ENCODE assay signal across 9 mouse cellular contexts in genomic region chr14:54754602-54755018, GRCm38 (mm10). TPM values are rescaled to one million over a fixed set of nuclear protein-coding genes. Genes with fewer than 3 reads are reported as not detected.
A peak's percentile ranks its signal among the peaks of the same experiment; 100 is the strongest.
DNase-seq lines count a peak whose midpoint lies in the region; ATAC-seq and TF ChIP-seq lines count a peak whose summit lies in the region.
"Had no signal": no experiment of that assay in that cellular context is flagged by ENCODE, and none has a peak within 500 bp of the region (broad histone marks: within the 10 kb centered on the region; RNA-seq: fewer than 3 reads in every experiment).

No protein-coding gene starts in this region.

- no peak overlapping the region for H3K4me2 ChIP-seq in heart, postnatal 0 days (ENCODE audit: low read depth, low read length)

- peak overlapping the region; percentile 44 for H3K27ac ChIP-seq in bone marrow, adult 2 months (ENCODE audit: control insufficient read depth, insufficient read depth, low read depth, low read length, poor library complexity)
- 0 out of 2 replicates have a peak overlapping the region, but pooled peaks have one; percentile 28 for H3K27ac ChIP-seq in heart, postnatal 0 days (ENCODE audit: low read depth)
- peak overlapping the region; percentile 75 for H3K27ac ChIP-seq in testis, adult 2 months (ENCODE audit: control insufficient read depth, insufficient read depth, low read depth, low read length)
- H3K27ac ChIP-seq in thymus, adult 2 months (ENCODE audit: control insufficient read depth, insufficient read depth, low read length): no peak overlapping the region

- peaks cover 4% of the 10 kb centered on the region; the same call in 1 of the 2 replicates for H3K4me1 ChIP-seq in bone marrow, adult 2 months (ENCODE audit: control insufficient read depth, insufficient read depth, low read length)
- H3K4me1 ChIP-seq in heart, postnatal 0 days (ENCODE audit: control insufficient read depth, insufficient read depth): no peaks in the 10 kb centered on the region
- H3K4me1 ChIP-seq in testis, adult 2 months (ENCODE audit: control insufficient read depth, insufficient read depth, low read length): peaks cover 4% of the 10 kb centered on the region
- H3K4me1 ChIP-seq in thymus, adult 2 months (replicated peaks; ENCODE audit: control insufficient read depth, insufficient read depth, low read length): no peaks in the 10 kb centered on the region

- H3K9me3 ChIP-seq in heart, postnatal 0 days (replicated peaks; ENCODE audit: control insufficient read depth, low read length): no peaks in the 10 kb centered on the region

- no peaks in the 10 kb centered on the region for H3K36me3 ChIP-seq in heart, postnatal 0 days (replicated peaks; ENCODE audit: control insufficient read depth, insufficient read depth, low read length)
- H3K36me3 ChIP-seq in testis, adult 2 months (ENCODE audit: control insufficient read depth, insufficient read depth, low read length): no peaks in the 10 kb centered on the region
- no peaks in the 10 kb centered on the region for H3K36me3 ChIP-seq in thymus, adult 2 months (ENCODE audit: control insufficient read depth, insufficient read depth, low read length)

- no peak for TF ChIP-seq EP300 in heart, postnatal 0 days (IDR thresholded peaks at IDR 0.05; ENCODE audit: low read depth)

- DNase-seq in layer of hippocampus, adult 11-12 months (ENCODE audit: low spot score): peak; percentile 58
- no peak for DNase-seq in layer of hippocampus, adult 8-10 months (ENCODE audit: low spot score in 2 of 2)
- peak; percentile 33 for DNase-seq in heart, postnatal 0 days (ENCODE audit: low spot score)
- peak; percentile 78 for DNase-seq in kidney, postnatal 14 days
- DNase-seq in mesoderm, embryonic 11.5 days (ENCODE audit: low read depth, low spot score): peak; percentile 9
- no peak for DNase-seq in thymus, adult 2 months

- no peak for TF ChIP-seq CTCF in bone marrow, adult 2 months (IDR thresholded peaks at IDR 0.05; ENCODE audit: control insufficient read depth, insufficient read depth, low read length)
- TF ChIP-seq CTCF in heart, postnatal 0 days (IDR thresholded peaks at IDR 0.05; ENCODE audit: low read depth): no peak
- TF ChIP-seq CTCF in testis, adult 2 months (IDR thresholded peaks at IDR 0.05; ENCODE audit: control insufficient read depth, insufficient read depth, insufficient replicate concordance, low read depth, low read length): no peak
- no peak for TF ChIP-seq CTCF in thymus, adult 2 months (IDR thresholded peaks at IDR 0.05; ENCODE audit: borderline replicate concordance, control insufficient read depth, extremely low read depth, insufficient read depth, low read length, poor library complexity)

- peak; percentile 53; the same call in 1 of the 2 replicates for ATAC-seq in heart, postnatal 0 days (ENCODE audit: insufficient read depth, low read depth)

- H3K9ac ChIP-seq in heart, postnatal 0 days (replicated peaks; ENCODE audit: low read depth, low read length): no peak overlapping the region

- TF ChIP-seq POLR2A in bone marrow, adult 2 months (IDR thresholded peaks at IDR 0.05; ENCODE audit: borderline replicate concordance, control insufficient read depth, low read depth, low read length): no peak
- TF ChIP-seq POLR2A in testis, adult 2 months (IDR thresholded peaks at IDR 0.05; ENCODE audit: control insufficient read depth, low read depth, low read length): no peak
- no peak for TF ChIP-seq POLR2A in thymus, adult 2 months (IDR thresholded peaks at IDR 0.05; ENCODE audit: control insufficient read depth, extremely low read depth, insufficient read depth, low read length, poor library complexity)

- WGBS in bone marrow, adult 2 months: 16% methylated on average over 6 of the region's 6 CpGs
- WGBS in heart, postnatal 0 days: 39% methylated on average over 6 of the region's 6 CpGs
- 72% methylated on average over 6 of the region's 6 CpGs for WGBS in thymus, adult 2 months

- H3K4me3 ChIP-seq in bone marrow, adult 2 months (replicated peaks; ENCODE audit: control insufficient read depth, low read depth, low read length): no peak overlapping the region
- no peak overlapping the region for H3K4me3 ChIP-seq in heart, postnatal 0 days (ENCODE audit: low read depth, low read length)
- no peak overlapping the region for H3K4me3 ChIP-seq in testis, adult 2 months (ENCODE audit: control insufficient read depth, low read depth, low read length)
- no peak overlapping the region for H3K4me3 ChIP-seq in thymus, adult 2 months (ENCODE audit: control insufficient read depth, insufficient read depth, low read length)

- no peaks in the 10 kb centered on the region for H3K27me3 ChIP-seq in heart, postnatal 0 days (ENCODE audit: control insufficient read depth, insufficient read depth, low read length)
- no peaks in the 10 kb centered on the region for H3K27me3 ChIP-seq in testis, adult 2 months (ENCODE audit: control insufficient read depth, insufficient read depth, low read length)
- no peaks in the 10 kb centered on the region for H3K27me3 ChIP-seq in thymus, adult 2 months (ENCODE audit: control insufficient read depth, insufficient read depth, low read length)

RNA-seq across cellular contexts. Expression of gene Slc7a8, which starts 27.1 kb away (rescaled TPM):
- total RNA-seq in layer of hippocampus, adult 8-10 months (2022): 10 to 100 TPM; 49.8 to 67.2 (median 58.5) TPM
- 2.6 and 4.5 TPM in 2 replicates for polyA plus RNA-seq in bone marrow, adult 2 months (2011; ENCODE audit: insufficient read depth, insufficient read length, low replicate concordance, missing spikeins)
- 3.1 and 3.2 TPM in 2 replicates for total RNA-seq in heart, postnatal 0 days (2014; rRNA removed; ENCODE audit: low replicate concordance)
- 1.2 and 1.3 TPM in 2 replicates for polyA plus RNA-seq in heart, postnatal 0 days (2015; fragmentation: Nextera tagmentation; extraction: Ambion mirVana)
- 18.8 and 27.5 TPM in 2 replicates for polyA plus RNA-seq in testis, adult 2 months (2012; rRNA removed)
- polyA plus RNA-seq in thymus, adult 2 months (2012; rRNA removed): 10.0 and 11.6 TPM in 2 replicates

RNA-seq across cellular contexts. Expression of gene Cebpe, which starts 42.6 kb away (rescaled TPM):
- not detected for total RNA-seq in layer of hippocampus, adult 8-10 months (2022)
- 41.3 and 90.9 TPM in 2 replicates for polyA plus RNA-seq in bone marrow, adult 2 months (2011; ENCODE audit: insufficient read depth, insufficient read length, low replicate concordance, missing spikeins)
- not detected in 2 replicates for total RNA-seq in heart, postnatal 0 days (2014; rRNA removed; ENCODE audit: low replicate concordance)
- polyA plus RNA-seq in heart, postnatal 0 days (2015; fragmentation: Nextera tagmentation; extraction: Ambion mirVana): not detected in 2 replicates
- 0.22 and 0.32 TPM in 2 replicates for polyA plus RNA-seq in testis, adult 2 months (2012; rRNA removed)
- polyA plus RNA-seq in thymus, adult 2 months (2012; rRNA removed): 2.1 and 2.7 TPM in 2 replicates

RNA-seq across cellular contexts. Expression of gene Gm29776, which starts 56.0 kb away (rescaled TPM):
- total RNA-seq in layer of hippocampus, adult 8-10 months (2022): under 1 TPM in 1 of 4 experiments, not detected in 3; 0.18 TPM
- polyA plus RNA-seq in bone marrow, adult 2 months (2011; ENCODE audit: insufficient read depth, insufficient read length, low replicate concordance, missing spikeins): not detected in 2 replicates
- not detected in 2 replicates for total RNA-seq in heart, postnatal 0 days (2014; rRNA removed; ENCODE audit: low replicate concordance)
- 0.10 and 0.11 TPM in 2 replicates for polyA plus RNA-seq in heart, postnatal 0 days (2015; fragmentation: Nextera tagmentation; extraction: Ambion mirVana)
- 0.22 and 0.32 TPM in 2 replicates for polyA plus RNA-seq in testis, adult 2 months (2012; rRNA removed)
- polyA plus RNA-seq in thymus, adult 2 months (2012; rRNA removed): 0.09 and 0.14 TPM in 2 replicates
- polyA plus RNA-seq: large intestine, adult 2 months had no signal

RNA-seq across cellular contexts. Expression of gene Rnf212b, which starts 59.3 kb away (rescaled TPM):
- not detected for total RNA-seq in layer of hippocampus, adult 8-10 months (2022)
- not detected in 2 replicates for polyA plus RNA-seq in bone marrow, adult 2 months (2011; ENCODE audit: insufficient read depth, insufficient read length, low replicate concordance, missing spikeins)
- not detected in 2 replicates for total RNA-seq in heart, postnatal 0 days (2014; rRNA removed; ENCODE audit: low replicate concordance)
- polyA plus RNA-seq in heart, postnatal 0 days (2015; fragmentation: Nextera tagmentation; extraction: Ambion mirVana): 0.15 TPM in 1 of 2 replicates, not detected in the other
- 9.1 and 9.5 TPM in 2 replicates for polyA plus RNA-seq in testis, adult 2 months (2012; rRNA removed)
- polyA plus RNA-seq in thymus, adult 2 months (2012; rRNA removed): 0.15 TPM in 1 of 2 replicates, not detected in the other
- polyA plus RNA-seq: large intestine, adult 2 months had no signal

Comparison
In these comparisons a context has a peak if more than half of its experiments do, and no peak if none do; other contexts are left out.
1. DNase-seq: peak in layer of hippocampus, adult 11-12 months (single experiment), heart, postnatal 0 days (single experiment), kidney, postnatal 14 days (single experiment) and mesoderm, embryonic 11.5 days (single experiment); none in layer of hippocampus, adult 8-10 months (0 of 2) and thymus, adult 2 months (single experiment).
2. RNA of gene Cebpe, which starts 42.6 kb away (polyA plus RNA-seq): 41.3 to 90.9 TPM in bone marrow, adult 2 months; 2.1 to 2.7 TPM in thymus, adult 2 months, 0.22 to 0.32 TPM in testis, adult 2 months and not detected in heart, postnatal 0 days; every median in the first group is over 10 times any median in the second.